Mouse (Mus musculus): Measurements from ENCODE around the gene Mpped2.

GRCm38 (mm10) chr2:106652741-106653140, 40.3 kb upstream of the Mpped2 start:
- no peak for TF ChIP-seq POLR2A (IDR thresholded peaks at IDR 0.05; ENCODE audit: insufficient read length, low read depth)
- TF ChIP-seq CEBPB (IDR thresholded peaks at IDR 0.05; ENCODE audit: insufficient read depth, poor library complexity, severe bottlenecking), result no peak
- no peak for TF ChIP-seq USF1 (IDR thresholded peaks at IDR 0.05; ENCODE audit: low read depth)
- no peak for TF ChIP-seq TCF12 (IDR thresholded peaks at IDR 0.05; ENCODE audit: insufficient read depth, poor library complexity, severe bottlenecking)
- TF ChIP-seq MAX (IDR thresholded peaks at IDR 0.05; ENCODE audit: low read depth), result no peak
- TF ChIP-seq REST (IDR thresholded peaks at IDR 0.05; ENCODE audit: insufficient read depth, insufficient read length), result no peak
- no peak for TF ChIP-seq POLR2AphosphoS2 (IDR thresholded peaks at IDR 0.05; ENCODE audit: insufficient read length, low read depth)
- TF ChIP-seq MYOG (IDR thresholded peaks at IDR 0.05; ENCODE audit: control insufficient read depth in 1 of 3, insufficient read depth in 1 of 3, insufficient read length in 2 of 3, low read depth in 2 of 3), result no peak
- no peak for TF ChIP-seq E2F4 (IDR thresholded peaks at IDR 0.05; ENCODE audit: insufficient read depth)
- no peak for TF ChIP-seq MYOD1 (IDR thresholded peaks at IDR 0.05; ENCODE audit: control insufficient read depth in 1 of 3, insufficient read length in 2 of 3, low read depth in 2 of 3)

Measured in myocyte (in vitro differentiated cells).